Mouse (Mus musculus): ENCODE measurements at regions not wholly inside any gene's neighbourhood (a gene's known extent, or its start where the extent isn't known, plus 50 kb on each side); places are given as distances from the start of the nearest gene placed in this dataset.

DNA sequence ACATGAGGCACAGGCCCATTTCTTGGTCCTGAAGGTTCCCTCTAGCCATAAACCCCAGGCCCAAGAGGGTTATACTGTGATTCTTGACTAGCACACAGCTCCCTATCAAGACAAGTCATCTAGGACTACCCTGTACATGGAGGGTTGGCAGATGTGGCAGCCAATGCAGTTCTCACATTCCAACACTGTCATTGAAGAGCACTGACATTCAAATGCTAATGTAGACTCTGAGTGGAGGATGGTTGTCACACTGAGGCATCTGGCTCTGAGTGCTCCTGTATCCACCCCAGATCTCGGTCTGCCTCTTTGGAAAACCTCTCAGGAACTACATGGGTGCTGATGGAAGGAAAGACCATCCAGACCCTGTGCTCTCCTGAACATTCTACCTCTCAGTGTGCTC lies 900.5 kb upstream of the 1700015G11Rik start:
- DNase-seq: no peak

GRCm38 (mm10) chr7:52911279-52911678 lies 895.8 kb upstream of the 1700015G11Rik start:
- no peak for DNase-seq

DNA sequence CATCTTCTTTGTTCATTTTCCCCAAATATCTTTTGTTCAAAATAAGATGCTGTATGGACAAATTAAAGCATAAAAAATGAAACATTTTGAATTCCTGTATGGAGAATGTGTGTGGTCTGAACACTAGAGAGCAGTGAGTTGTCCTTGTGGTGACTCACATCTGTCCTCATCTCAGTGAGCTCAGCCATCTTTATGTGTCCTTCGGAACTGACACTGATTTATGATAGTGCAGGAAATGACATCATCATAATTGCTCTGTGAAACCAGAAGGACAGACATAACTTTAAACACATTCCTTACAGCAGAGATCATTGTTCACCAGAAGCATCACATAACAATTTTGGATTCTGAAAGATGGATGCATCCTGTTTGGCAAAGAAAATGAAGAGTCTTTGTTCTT lies 850.2 kb upstream of the 1700015G11Rik start:
- no peak for DNase-seq

DNA sequence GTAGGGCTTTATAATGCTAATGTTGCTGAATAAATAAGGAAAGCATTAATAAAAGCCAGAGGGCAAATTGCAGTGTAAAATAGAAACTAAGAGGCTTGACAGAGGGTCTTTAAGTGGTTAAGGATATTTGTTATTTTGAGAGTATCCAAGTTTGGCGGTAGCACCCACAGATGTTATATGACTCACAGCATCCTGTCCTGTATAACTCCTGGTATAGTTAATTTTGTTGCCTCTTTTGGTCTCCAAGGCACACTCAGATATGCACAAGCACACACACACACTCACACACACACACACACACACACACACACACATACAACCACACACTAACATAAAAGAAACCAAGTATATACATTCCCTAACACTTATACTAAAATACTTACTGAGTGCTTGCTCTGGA lies 806.8 kb upstream of the 1700015G11Rik start:
- peak; percentile 16 for DNase-seq

DNA sequence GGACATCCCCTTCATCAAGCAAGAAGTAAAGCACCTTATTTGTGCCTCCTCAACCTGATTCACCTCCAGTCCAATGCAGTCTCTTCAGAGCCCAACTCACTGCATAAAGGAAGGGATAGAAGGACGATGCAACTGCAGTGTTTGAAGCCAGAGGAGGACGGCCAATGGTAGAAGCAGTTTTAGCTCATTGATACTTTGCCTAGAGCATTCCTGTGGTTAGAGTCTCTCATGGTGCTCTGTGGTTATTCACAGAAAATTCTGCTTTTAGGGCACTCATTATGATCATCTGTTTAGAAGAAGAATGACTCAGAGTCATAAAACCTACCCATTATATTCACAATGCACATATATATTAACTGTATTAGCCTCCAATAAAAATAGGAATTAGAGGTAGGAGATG lies 792.6 kb upstream of the 1700015G11Rik start:
- no peak for DNase-seq

Measured in right cerebral cortex, adult 18-20 months (tissue).